Mouse (Mus musculus) gastrocnemius, adult 18-20 months (tissue): ENCODE results near the gene Ces1c. TPM values are rescaled to one million over a fixed set of nuclear protein-coding genes. Genes with fewer than 3 reads are reported as not detected.

Experiments used
- DNase-seq: peaks from one replicate; pipeline ENCODE4 v3.0.0; 2021; ENCODE audit warnings: low spot score
- long read RNA-seq, 2 experiments: library from polyadenylated mRNA; stranded (forward); transcript quantifications; one replicate each; pipeline ENCODE4 v2.0.0; 2021
- total RNA-seq, 2 experiments: library from RNA; stranded (reverse); gene quantifications; 2 replicates each; pipeline ENCODE4 v1.2.3; 2021

The Ces1c gene
- under 1 TPM in 1 of 2 experiments, not detected in 1; 0.76 TPM for total RNA-seq
- long read RNA-seq, experiment 1: 0 reads
- long read RNA-seq, experiment 2: 0 reads

- no peak for DNase-seq
Measured at GRCm38 (mm10) chr8:93131233-93131980, at the start of gene Ces1c. Gene Ces1c, minus strand, starts transcription at chr8:93131283.

- DNase-seq: peak; percentile 15
Measured at GRCm38 (mm10) chr8:93180581-93181129, 49.6 kb upstream of the Ces1c start.

- no peak for DNase-seq
Measured at GRCm38 (mm10) chr8:93176593-93176992, 45.5 kb upstream of the Ces1c start.

- DNase-seq: no peak
Measured at GRCm38 (mm10) chr8:93174554-93174953, 43.5 kb upstream of the Ces1c start.

GRCm38 (mm10) chr8:93171846-93172590 lies 40.9 kb upstream of the Ces1c start:
- peak; percentile 52 for DNase-seq

- no peak for DNase-seq
Measured at GRCm38 (mm10) chr8:93163363-93163762, 32.3 kb upstream of the Ces1c start.

GRCm38 (mm10) chr8:93151401-93151800 lies 20.3 kb upstream of the Ces1c start:
- DNase-seq: no peak

GRCm38 (mm10) chr8:93147331-93147730 lies 16.2 kb upstream of the Ces1c start:
- DNase-seq: no peak

GRCm38 (mm10) chr8:93140696-93141095 lies 9.6 kb upstream of the Ces1c start:
- DNase-seq: peak; percentile 59

GRCm38 (mm10) chr8:93132196-93132595 lies 1.1 kb upstream of the Ces1c start:
- DNase-seq: no peak

GRCm38 (mm10) chr8:93126476-93126875 lies 4.6 kb downstream of the Ces1c start:
- no peak for DNase-seq

GRCm38 (mm10) chr8:93122005-93122404 lies 9.1 kb downstream of the Ces1c start:
- no peak for DNase-seq

- peak; percentile 20 for DNase-seq
Measured at GRCm38 (mm10) chr8:93095376-93095775, 35.7 kb downstream of the Ces1c start.

- DNase-seq: no peak
Measured at GRCm38 (mm10) chr8:93091324-93091723, 39.8 kb downstream of the Ces1c start.

- no peak for DNase-seq
Measured at GRCm38 (mm10) chr8:93088686-93089122, 42.4 kb downstream of the Ces1c start.

GRCm38 (mm10) chr8:93088193-93088592 lies 42.9 kb downstream of the Ces1c start:
- DNase-seq: no peak

GRCm38 (mm10) chr8:93079887-93080286 lies 51.2 kb downstream of the Ces1c start, which contains the start of gene Ces1b:
Gene Ces1b, minus strand, starts transcription at chr8:93080017.
- no peak for DNase-seq

- DNase-seq: no peak
Measured at GRCm38 (mm10) chr8:93075251-93075650, 55.8 kb downstream of the Ces1c start.

GRCm38 (mm10) chr8:93063416-93064117 lies 67.5 kb downstream of the Ces1c start:
- DNase-seq: no peak

- DNase-seq: peak; percentile 46
Measured at GRCm38 (mm10) chr8:93059185-93059584, 71.9 kb downstream of the Ces1c start.

- no peak for DNase-seq
Measured at GRCm38 (mm10) chr8:93055238-93055637, 75.8 kb downstream of the Ces1c start.
